Mouse (Mus musculus): Measurements from ENCODE around the gene 1700025G04Rik.

The 1700025G04Rik gene

GRCm38 (mm10) chr1:152090018-152090553 is at the start of gene 1700025G04Rik:
TSS of gene 1700025G04Rik (minus strand) at chr1:152090125.
- DNase-seq (ENCODE audit: low spot score), result peak; percentile 15

DNA sequence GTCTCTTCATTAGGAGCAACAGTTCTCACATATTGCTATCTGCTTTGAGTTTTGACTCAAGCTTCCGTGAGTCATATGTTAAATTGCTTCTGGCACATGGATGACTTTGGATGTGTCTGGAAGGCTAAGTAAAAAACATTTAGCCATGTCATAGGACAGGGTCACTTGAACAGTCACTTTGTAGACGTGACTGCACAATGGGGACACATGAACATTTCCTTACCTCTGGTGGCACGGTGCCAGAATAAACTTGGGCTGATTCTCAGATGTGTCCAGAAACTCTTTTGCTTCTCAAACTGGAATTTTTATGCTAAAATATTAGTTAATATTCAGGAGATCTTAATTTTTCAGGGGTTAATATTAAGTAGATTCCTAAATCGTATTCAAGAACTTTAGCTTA is 49.6 kb upstream of the 1700025G04Rik start:
- no peak for DNase-seq (ENCODE audit: low spot score)

DNA sequence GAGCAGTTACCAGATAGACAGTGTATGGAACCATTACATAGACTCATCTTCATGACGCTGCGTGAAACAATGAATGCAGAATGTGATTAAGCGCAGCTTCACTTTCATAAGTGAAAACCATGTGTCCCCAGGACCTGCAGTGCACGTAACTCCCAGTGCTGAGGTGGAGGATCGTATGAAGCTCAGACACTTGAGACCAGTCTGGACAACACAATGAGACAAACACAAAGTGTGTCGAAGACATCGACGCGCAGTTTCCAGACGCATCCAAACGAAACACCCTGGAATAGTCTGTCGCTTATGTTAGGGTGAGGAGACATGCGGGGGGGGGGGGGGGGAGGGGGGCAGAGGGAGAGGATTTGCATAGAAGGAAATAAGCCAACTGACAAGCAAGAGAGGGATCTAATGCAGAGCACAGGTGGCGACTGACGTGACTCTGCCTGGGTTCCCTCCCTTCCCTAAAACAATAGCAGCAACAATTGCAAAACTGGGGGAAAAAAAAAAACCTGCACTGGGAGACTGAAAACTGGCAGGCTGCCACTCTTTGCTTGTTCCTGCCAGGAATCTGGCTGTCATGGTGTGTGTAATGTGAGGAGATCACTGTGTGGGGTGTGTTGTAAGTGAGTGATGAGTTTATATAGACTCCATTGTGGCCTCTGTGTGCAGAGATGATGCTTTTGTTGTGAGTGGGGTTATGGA is 40.3 kb upstream of the 1700025G04Rik start:
- no peak for DNase-seq (ENCODE audit: low spot score)

DNA sequence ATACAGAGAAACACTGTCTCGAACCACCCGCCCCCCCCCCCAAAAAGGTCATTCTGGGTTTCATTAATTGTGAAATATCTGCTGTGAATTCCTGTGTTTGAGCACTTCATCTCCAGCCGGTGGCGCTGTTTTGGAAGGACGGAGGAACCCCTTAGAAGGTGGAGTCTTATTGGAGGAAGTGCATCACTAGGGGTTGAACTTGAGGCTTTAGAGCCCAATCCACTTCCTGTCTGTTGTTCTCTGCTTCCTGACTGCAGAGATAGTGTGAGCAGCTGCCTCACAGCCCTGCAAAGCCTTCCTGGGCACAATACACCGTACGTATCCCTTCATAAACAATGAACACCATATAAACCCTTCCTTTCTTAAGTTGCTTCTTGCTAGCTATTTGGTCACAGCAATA is 35.5 kb upstream of the 1700025G04Rik start:
- DNase-seq (ENCODE audit: low spot score), result no peak

DNA sequence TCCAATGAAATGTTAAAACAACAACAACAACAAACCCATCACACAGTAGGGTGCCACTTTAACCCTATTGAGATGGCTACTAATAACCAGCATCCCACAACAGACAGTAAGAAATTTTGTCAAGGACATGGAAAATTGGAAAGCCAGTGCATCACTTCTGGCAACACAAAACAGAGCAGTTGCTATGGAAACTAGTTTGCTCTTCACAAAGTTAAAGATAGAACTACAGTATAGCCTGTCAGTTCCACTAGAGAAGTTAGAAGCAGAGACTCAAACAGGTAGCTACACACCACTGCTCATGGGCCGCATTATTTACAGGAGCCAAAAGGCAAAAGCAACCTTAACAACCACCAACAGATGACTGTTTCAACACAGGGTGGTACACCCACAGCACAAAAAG is 20.2 kb upstream of the 1700025G04Rik start:
- no peak for DNase-seq (ENCODE audit: low spot score)

GRCm38 (mm10) chr1:152106136-152106535 is 16.2 kb upstream of the 1700025G04Rik start:
- DNase-seq (ENCODE audit: low spot score), result no peak

- DNase-seq (ENCODE audit: low spot score), result no peak
Measured at GRCm38 (mm10) chr1:152105246-152105645, 15.3 kb upstream of the 1700025G04Rik start.

- no peak for DNase-seq (ENCODE audit: low spot score)
Measured at GRCm38 (mm10) chr1:152101746-152102145, 11.8 kb upstream of the 1700025G04Rik start.

DNA sequence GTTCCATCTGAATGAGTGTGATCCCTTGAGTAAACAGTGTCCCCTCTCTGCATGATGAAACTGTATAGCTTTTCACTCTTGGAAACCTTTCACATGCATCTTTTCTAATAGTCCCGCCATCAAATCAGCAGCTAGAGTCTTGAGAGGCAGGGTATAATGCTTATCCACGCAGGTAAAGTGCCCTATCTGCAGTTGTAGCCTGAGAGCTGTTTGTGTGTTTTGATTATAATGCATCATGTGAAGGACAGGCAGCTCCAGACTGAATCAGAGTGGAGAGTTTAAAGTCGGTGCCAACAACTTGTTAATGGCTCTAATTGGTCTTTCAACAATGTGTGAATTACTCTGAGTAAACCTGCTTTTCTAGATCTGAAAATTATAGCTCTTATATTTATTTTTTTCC is 6.1 kb upstream of the 1700025G04Rik start:
- DNase-seq (ENCODE audit: low spot score), result no peak

- DNase-seq (ENCODE audit: low spot score), result peak; percentile 1
Measured at GRCm38 (mm10) chr1:152090564-152091545, 930 bp upstream of the 1700025G04Rik start.

DNA sequence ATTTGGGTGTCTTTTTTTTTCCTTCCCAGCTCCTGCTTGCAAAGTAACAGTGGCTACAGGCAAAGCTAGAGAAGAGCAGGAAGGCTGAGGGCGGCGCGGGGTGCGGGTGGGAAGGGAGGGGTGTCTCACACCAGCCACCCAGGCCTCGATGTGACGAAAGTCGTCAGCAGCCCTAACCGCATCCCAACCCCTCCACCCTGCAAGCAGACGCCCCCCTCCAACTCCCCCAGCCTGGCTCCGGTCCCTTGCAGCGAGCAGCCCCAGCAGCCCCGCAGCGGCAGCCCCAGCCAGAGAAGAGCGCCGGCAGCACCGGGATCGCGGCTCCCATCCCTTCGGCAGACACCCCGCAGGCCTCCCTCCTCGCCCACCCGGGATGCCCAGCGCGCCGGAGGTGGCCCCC is 399 bp downstream of the 1700025G04Rik start:
- no peak for DNase-seq (ENCODE audit: low spot score)

GRCm38 (mm10) chr1:152088791-152089401 is 1.0 kb downstream of the 1700025G04Rik start:
- DNase-seq (ENCODE audit: low spot score), result no peak

DNA sequence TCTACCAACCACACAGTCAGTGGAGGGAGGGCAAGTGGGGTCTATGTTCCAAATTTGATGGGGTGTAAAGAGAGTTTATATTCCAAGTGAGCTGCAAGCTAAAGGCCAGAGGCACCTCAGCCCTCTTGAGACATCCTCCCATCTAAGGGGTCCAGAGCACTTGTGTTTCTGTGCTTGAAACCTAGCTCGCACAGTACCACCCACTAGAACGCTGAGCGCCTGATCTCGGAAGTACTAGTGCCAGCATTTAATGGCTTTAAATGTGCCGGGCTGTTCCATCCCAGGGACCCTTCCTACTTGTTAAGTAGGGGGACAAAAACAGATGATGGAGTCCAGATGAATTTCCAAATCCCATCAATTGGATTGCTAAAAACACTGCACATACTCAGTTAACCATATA is 1.9 kb downstream of the 1700025G04Rik start:
- DNase-seq (ENCODE audit: low spot score), result no peak

DNA sequence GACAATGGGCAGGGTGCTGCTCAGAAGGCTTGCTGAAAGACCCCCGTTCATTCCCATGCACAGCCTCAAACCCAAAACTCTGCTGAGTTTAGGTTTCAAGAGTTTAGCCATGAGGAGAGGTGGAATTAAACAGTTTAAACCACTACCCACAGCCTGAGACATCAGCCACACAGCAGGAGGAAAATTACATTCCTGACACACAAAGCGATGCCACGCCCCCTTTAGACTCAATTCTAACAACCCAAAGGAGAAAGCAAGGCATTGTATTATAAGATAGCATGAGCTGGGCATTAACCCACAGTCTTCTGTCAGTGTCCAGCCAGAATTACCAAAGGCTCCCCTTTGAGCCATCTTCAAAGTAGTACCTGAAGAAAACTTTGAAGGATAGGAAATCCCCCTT is 3.0 kb downstream of the 1700025G04Rik start:
- DNase-seq (ENCODE audit: low spot score), result no peak

DNA sequence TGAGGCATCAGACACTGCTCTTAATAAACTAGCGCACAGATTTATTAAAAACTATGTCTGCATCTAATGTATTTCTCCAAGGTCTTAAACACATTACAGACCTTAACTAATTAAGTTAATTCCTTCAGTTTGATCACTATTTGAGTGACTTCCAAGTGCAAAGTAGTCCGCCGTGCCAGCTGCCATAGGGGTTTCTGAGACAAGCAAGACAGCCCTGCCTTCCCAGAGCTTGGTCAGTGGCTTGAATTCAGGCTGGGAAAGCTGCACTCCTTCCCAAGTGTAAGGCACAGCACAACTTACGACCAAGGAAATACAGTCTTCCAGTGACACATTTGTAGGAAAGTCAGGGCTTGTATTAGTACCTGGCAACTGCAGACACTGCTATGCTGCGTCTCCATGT is 4.4 kb downstream of the 1700025G04Rik start:
- no peak for DNase-seq (ENCODE audit: low spot score)

GRCm38 (mm10) chr1:152084638-152085345 is 5.1 kb downstream of the 1700025G04Rik start:
- no peak for DNase-seq (ENCODE audit: low spot score)

DNA sequence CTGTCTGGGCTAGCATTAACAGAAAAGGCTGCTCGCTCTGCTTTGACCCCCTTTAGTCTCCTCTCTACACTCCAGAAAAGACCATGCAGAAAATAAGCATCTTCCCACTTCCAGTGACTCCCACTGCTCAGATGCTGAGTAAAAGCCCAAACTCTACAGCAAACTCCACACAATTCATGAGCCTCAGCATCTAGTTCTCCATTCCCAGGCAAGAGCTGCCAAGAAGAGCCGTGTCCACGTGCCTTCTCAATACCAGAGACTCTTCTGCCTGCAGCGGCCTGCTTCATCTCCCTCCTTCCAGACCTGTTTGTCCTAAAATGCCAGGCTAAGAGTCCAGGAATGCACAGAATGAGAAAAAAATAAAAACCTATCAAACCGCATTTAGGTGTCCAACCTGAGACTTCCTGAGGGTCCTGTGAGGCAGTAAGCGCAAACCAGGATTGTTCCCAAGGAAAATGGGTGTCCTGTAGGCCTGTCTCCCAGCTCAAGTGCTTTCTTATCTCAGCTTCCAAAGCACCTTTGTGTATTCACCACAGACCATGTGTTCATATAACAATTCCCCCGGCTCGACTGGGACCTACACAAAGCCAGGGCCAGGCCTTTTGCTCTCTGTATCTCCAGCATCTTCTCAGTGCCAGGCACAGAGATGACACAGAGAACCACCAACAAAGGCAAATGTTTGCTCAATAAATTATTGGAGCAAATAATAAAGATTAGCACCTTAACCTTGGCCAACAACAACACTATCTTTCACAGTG is 7.8 kb downstream of the 1700025G04Rik start:
- no peak for DNase-seq (ENCODE audit: low spot score)

- DNase-seq (ENCODE audit: low spot score), result no peak
Measured at GRCm38 (mm10) chr1:152081121-152081520, 8.8 kb downstream of the 1700025G04Rik start.

DNA sequence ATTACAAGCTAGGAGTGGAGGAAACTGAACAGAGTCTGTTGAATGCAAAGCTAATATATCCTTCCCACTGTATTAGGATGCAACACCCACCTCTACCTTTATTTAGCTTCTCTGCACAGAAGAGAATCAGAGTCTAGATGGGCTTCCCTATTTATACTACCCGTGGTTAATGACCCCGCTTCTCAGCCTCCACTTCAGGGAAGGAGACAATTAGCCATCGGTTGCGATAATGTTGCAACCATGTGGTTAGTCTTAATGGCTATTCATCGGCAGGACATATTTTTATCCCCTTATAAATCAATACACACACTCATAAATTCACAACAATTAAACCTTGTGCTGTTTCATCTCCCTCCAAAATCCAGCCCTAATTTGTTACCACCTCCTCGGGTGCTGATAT is 9.7 kb downstream of the 1700025G04Rik start:
- DNase-seq (ENCODE audit: low spot score), result no peak

DNA sequence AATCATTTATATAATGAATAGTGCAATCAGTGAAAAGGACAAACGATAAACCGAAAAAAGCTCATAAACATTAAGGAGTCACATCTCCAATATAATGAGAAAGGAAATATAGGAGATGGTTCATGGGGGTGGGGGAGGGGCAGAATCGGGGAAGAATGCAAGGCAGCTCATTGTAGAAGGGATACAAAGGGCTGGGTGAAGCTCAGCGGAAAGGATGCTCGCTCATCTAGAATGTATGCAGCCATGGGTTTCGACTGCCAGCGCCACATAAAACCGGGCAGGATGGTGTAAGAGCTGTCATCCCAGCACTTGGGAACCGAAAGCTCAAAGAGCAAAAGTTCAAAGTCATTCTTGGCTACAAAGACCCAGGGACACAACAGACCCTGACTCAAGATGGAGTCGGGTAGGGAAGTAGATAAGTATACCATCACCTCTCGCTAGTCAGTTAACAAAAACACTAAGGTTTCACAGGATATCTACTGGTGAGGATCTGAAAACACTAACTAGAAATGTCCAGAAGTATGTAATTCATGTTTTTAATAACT is 12.7 kb downstream of the 1700025G04Rik start:
- no peak for DNase-seq (ENCODE audit: low spot score)

Data from spleen, adult 12 weeks (tissue).